Mouse (Mus musculus) forebrain, embryonic 11.5 days (tissue): Measurements from ENCODE around the gene Serinc2. TPM values are rescaled to one million over a fixed set of nuclear protein-coding genes. Genes with fewer than 3 reads are reported as not detected.

Source experiments
- ATAC-seq: fragments of 200-750 bp; cut with Nextera tagmentation; replicated peaks from 2 replicates; pipeline ENCODE4 v1.8.0; 2017; ENCODE audit warnings: moderate TSS enrichment; ENCODE audit not compliant: low FRiP score
- DNase-seq: peaks from one replicate; pipeline ENCODE4 v3.0.0-alpha.2; 2017; ENCODE audit warnings: low spot score
- H3K27ac ChIP-seq: fragments of 300-500 bp; sonication (generic); 2 replicates; pipeline ENCODE4 v1.5.1; 2014; ENCODE audit warnings: low read depth, low read length
- H3K27me3 ChIP-seq: fragments of 300-500 bp; sonication (generic); 2 replicates; pipeline ENCODE4 v1.6.1; 2014; ENCODE audit warnings: mild to moderate bottlenecking, low read length, mixed read lengths; ENCODE audit not compliant: control insufficient read depth, insufficient read depth
- H3K36me3 ChIP-seq: fragments of 300-500 bp; sonication (generic); 2 replicates; pipeline ENCODE4 v1.6.1; 2014; ENCODE audit warnings: mild to moderate bottlenecking, low read length, moderate library complexity, mixed read lengths; ENCODE audit not compliant: control insufficient read depth, insufficient read depth
- H3K4me1 ChIP-seq: fragments of 300-500 bp; sonication (generic); replicated peaks from 2 replicates; pipeline ENCODE4 v1.6.1; 2014; ENCODE audit warnings: low read length, mixed read lengths; ENCODE audit not compliant: control insufficient read depth, insufficient read depth
- H3K4me2 ChIP-seq: fragments of 300-500 bp; sonication (generic); 2 replicates; pipeline ENCODE4 v1.6.1; 2014; ENCODE audit warnings: low read depth, mild to moderate bottlenecking, low read length, moderate library complexity, mixed read lengths; ENCODE audit not compliant: severe bottlenecking
- H3K4me3 ChIP-seq: fragments of 300-500 bp; sonication (generic); 2 replicates; pipeline ENCODE4 v1.5.1; 2014; ENCODE audit warnings: low read depth, low read length
- H3K9ac ChIP-seq: fragments of 300-500 bp; sonication (generic); 2 replicates; pipeline ENCODE4 v1.6.1; 2014; ENCODE audit warnings: low read length
- H3K9me3 ChIP-seq: fragments of 300-500 bp; sonication (generic); 2 replicates; pipeline ENCODE4 v1.6.1; 2016; ENCODE audit warnings: low read length, mixed read lengths; ENCODE audit not compliant: control insufficient read depth
- WGBS: fragments of 180-500 bp; shearing (Covaris S2); extraction: QIAGEN DNeasy Blood & Tissue Kit; methylation state at CpG from one replicate; pipeline ENCODE4 v1.1.7; 2014; 5-methylcytosine and 5-hydroxymethylcytosine counted together
- polyA plus RNA-seq: library from polyadenylated mRNA; unstranded; fragments of >200 nt; fragmentation: Nextera tagmentation; extraction: Ambion mirVana; gene quantifications from 2 replicates; pipeline ENCODE4 v1.2.1, GENCODE M21; 2014

The Serinc2 gene
- polyA plus RNA-seq, 1 experiment from 2014 or later, result 83.4 TPM

DNA sequence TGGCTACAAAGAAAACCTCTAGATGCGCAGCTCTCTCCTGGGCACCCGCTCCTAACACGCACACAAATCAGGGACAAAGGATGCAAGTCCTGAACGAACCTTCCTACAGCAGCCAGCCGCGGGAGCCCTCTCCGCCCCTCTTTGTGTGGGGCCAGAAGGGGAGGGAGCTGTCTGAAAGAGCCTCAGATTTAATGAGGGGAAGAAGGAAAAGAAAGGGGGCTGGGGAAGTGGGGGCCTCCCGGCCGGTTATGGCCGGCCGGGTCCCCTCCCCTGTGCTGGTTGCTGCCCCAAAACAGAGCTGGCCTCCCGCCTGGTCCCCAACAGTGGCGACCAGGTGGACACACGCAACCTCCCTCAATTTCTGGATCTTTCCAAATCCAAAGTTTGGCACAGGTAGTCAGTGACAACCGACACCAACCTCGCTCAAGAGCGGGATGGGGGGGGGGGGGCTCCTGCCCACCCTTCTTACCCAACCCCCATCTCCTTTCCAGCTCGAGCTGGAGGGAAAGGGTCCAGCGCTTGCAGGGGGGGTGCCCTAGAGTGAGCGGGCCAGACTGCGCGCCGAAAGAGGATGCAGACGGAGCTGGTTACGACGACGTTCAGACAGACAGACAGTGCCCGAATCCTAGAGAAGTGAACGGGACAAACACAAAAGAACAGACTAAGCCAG, 4.5 kb downstream of the Serinc2 start:
- H3K27ac ChIP-seq, result peak overlapping the region; percentile 94
- H3K9ac ChIP-seq, result peak overlapping the region; percentile 98
- no peaks in the 10 kb centered on the region for H3K36me3 ChIP-seq
- H3K27me3 ChIP-seq, result peaks cover 2% of the 10 kb centered on the region; the same call in 1 of the 2 replicates
- ATAC-seq (peak; percentile 85), DNase-seq (peak; percentile 90)
- peak overlapping the region; percentile 90 for H3K4me2 ChIP-seq
- under 1% methylated on average over 29 of the region's 29 CpGs for WGBS
- H3K4me3 ChIP-seq, result peak overlapping the region; percentile 70
- peaks cover 3% of the 10 kb centered on the region; the same call in 1 of the 2 replicates for H3K4me1 ChIP-seq
- no peaks in the 10 kb centered on the region for H3K9me3 ChIP-seq

- WGBS, result 8% methylated on average over 12 of the region's 12 CpGs
- peaks cover 2% of the 10 kb centered on the region; the same call in 1 of the 2 replicates for H3K27me3 ChIP-seq
Observed at GRCm38 (mm10) chr4:130273698-130274345, 5.2 kb downstream of the Serinc2 start.

DNA sequence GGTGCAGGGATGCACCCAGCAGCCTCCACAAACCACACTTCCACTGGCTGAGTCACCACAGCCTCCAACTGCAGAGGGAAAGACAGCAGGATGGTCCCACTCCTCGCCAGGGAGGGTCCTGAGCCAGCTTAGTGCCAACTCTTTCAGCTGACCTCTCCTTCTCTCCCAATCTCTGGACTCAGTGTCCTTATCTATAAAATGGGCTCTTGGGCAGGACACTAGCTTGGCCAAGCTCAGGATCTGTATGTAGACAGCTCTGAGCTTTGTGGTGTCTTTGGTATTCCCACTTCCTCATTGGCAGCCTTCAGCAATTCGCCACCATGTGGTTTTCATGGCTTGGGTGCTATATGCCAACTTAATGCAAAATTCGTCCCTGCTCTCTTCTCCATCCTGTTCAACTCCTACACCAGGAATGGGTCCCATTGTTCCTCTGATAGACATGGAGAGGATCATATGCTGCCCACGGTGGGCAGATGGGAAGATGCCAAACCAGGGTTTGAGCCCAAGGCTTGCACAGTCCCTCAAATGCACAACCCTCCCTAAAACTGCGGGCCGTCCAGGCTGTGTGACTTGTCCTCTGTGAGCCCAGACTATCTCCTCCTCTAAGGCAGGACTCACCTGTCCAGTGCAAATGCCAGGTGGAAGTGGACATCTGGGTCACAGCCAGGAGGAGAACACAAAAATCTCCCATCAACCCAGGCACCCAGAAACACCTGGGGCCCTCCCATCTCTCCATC, 8.2 kb downstream of the Serinc2 start:
- Histone ChIP-seq H3K36me3 (no peaks in the 10 kb centered on the region), H3K4me3 (no peak overlapping the region), H3K4me1 (peaks cover 7% of the 10 kb centered on the region; the same call in 1 of the 2 replicates)

More at GRCm38 (mm10) chr4:130273698-130274345, 5.2 kb downstream of the Serinc2 start:
- Histone ChIP-seq H3K36me3 (no peaks in the 10 kb centered on the region), H3K4me3 (peak overlapping the region; percentile 70), H3K27ac (peak overlapping the region; percentile 94), H3K4me1 (peaks cover 3% of the 10 kb centered on the region; the same call in 1 of the 2 replicates), H3K9ac (peak overlapping the region; percentile 98), H3K9me3 (no peaks in the 10 kb centered on the region), H3K4me2 (peak overlapping the region; percentile 90)
- peak; percentile 63 for DNase-seq
- peak; percentile 52 for ATAC-seq

GRCm38 (mm10) chr4:130270089-130270488, 8.9 kb downstream of the Serinc2 start:
- ATAC-seq, result no peak
- no peaks in the 10 kb centered on the region for H3K9me3 ChIP-seq
- no peak overlapping the region for H3K9ac ChIP-seq
- H3K27me3 ChIP-seq, result no peaks in the 10 kb centered on the region
- DNase-seq, result no peak
- H3K4me2 ChIP-seq, result no peak overlapping the region
- H3K4me3 ChIP-seq, result no peak overlapping the region
- WGBS, result 92% methylated on average over 8 of the region's 8 CpGs
- H3K27ac ChIP-seq, result no peak overlapping the region
- no peaks in the 10 kb centered on the region for H3K36me3 ChIP-seq
- peaks cover 4% of the 10 kb centered on the region; the same call in 1 of the 2 replicates for H3K4me1 ChIP-seq

More for the DNA sequence above, 8.2 kb downstream of the Serinc2 start:
- Histone ChIP-seq H3K9me3 (no peaks in the 10 kb centered on the region), H3K4me2 (no peak overlapping the region), H3K27ac (no peak overlapping the region), H3K9ac (no peak overlapping the region), H3K27me3 (peaks cover 2% of the 10 kb centered on the region; the same call in 1 of the 2 replicates)
- ATAC-seq (no peak), DNase-seq (no peak)
- 89% methylated on average over 6 of the region's 6 CpGs for WGBS

- Histone ChIP-seq H3K9me3 (no peaks in the 10 kb centered on the region), H3K36me3 (no peaks in the 10 kb centered on the region), H3K4me3 (no peak overlapping the region), H3K4me2 (no peak overlapping the region), H3K4me1 (peaks cover 5% of the 10 kb centered on the region; the same call in 1 of the 2 replicates), H3K27ac (no peak overlapping the region), H3K27me3 (no peaks in the 10 kb centered on the region), H3K9ac (no peak overlapping the region)
- DNase-seq (no peak), ATAC-seq (no peak)
- 89% methylated on average over 10 of the region's 10 CpGs for WGBS
Observed at GRCm38 (mm10) chr4:130268736-130269135, 10.3 kb downstream of the Serinc2 start.

GRCm38 (mm10) chr4:130267069-130267468, 11.9 kb downstream of the Serinc2 start:
- H3K9ac ChIP-seq, result no peak overlapping the region
- no peaks in the 10 kb centered on the region for H3K27me3 ChIP-seq
- H3K4me2 ChIP-seq, result no peak overlapping the region
- DNase-seq (no peak), ATAC-seq (no peak)
- 78% methylated on average over 7 of the region's 7 CpGs for WGBS
- no peaks in the 10 kb centered on the region for H3K9me3 ChIP-seq
- H3K4me1 ChIP-seq, result 0 out of 2 replicates have a peak, but pooled peaks cover 5% of the 10 kb centered on the region
- no peak overlapping the region for H3K4me3 ChIP-seq
- H3K27ac ChIP-seq, result no peak overlapping the region
- H3K36me3 ChIP-seq, result peaks cover 2% of the 10 kb centered on the region; the same call in 1 of the 2 replicates

- Histone ChIP-seq H3K4me3 (no peak overlapping the region), H3K4me1 (0 out of 2 replicates have a peak, but pooled peaks cover 5% of the 10 kb centered on the region), H3K9me3 (no peaks in the 10 kb centered on the region), H3K27me3 (no peaks in the 10 kb centered on the region), H3K27ac (no peak overlapping the region), H3K9ac (no peak overlapping the region), H3K36me3 (peaks cover 2% of the 10 kb centered on the region; the same call in 1 of the 2 replicates), H3K4me2 (no peak overlapping the region)
- 47% methylated on average over 9 of the region's 9 CpGs for WGBS
- DNase-seq (no peak), ATAC-seq (no peak)
Observed at GRCm38 (mm10) chr4:130266601-130267000, 12.4 kb downstream of the Serinc2 start.

DNA sequence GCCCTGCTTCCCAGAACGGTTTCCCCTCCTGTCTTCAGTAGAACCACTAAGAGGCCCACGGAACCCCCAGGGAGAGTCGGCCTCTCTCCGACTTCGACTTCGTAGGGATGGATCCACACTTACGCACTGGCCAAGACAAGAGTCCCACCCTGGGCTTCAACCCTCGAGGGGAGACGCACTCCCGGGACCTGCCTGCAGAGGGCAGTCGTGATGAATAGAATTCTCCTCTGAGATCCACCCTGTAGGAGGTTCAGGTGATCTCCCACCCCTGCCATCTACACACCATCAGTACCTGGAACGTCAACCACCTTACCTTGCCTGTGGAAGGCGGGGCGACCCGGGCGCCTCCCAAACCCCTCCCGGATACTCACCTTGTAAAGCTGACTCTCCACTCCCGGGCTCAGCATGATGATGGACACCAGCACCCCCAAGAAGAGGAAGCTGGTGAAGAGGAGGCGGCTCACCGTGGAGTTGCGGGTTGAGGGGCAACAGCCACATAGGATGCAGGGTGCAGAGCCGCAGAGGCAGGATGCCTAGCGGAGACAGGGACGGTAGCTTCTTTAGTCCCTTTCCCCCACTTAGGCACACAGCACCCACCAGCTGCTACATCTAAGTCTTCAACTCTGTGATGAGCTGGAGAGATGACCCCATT, 14.2 kb downstream of the Serinc2 start:
- H3K27me3 ChIP-seq, result no peaks in the 10 kb centered on the region
- no peaks in the 10 kb centered on the region for H3K9me3 ChIP-seq
- ATAC-seq, result peak; percentile 53
- DNase-seq, result peak; percentile 86
- 0 out of 2 replicates have a peak, but pooled peaks cover 5% of the 10 kb centered on the region for H3K4me1 ChIP-seq
- no peak overlapping the region for H3K9ac ChIP-seq
- H3K36me3 ChIP-seq, result peaks cover 3% of the 10 kb centered on the region; the same call in 1 of the 2 replicates
- WGBS, result 25% methylated on average over 24 of the region's 24 CpGs
- no peak overlapping the region for H3K4me2 ChIP-seq
- H3K27ac ChIP-seq, result no peak overlapping the region
- no peak overlapping the region for H3K4me3 ChIP-seq
